Mouse (Mus musculus) forebrain, embryonic 10.5 days (tissue): ENCODE data around the gene Myo1a. TPM values are rescaled to one million over a fixed set of nuclear protein-coding genes. Genes with fewer than 3 reads are reported as not detected.

Source experiments
- DNase-seq: peaks from one replicate; pipeline ENCODE4 v3.0.0-alpha.2; 2017; ENCODE audit warnings: low spot score; ENCODE audit errors: extremely low spot score
- H3K27ac ChIP-seq: fragments of 300-500 bp; sonication (generic); 2 replicates; pipeline ENCODE4 v1.5.1; 2016; ENCODE audit warnings: mild to moderate bottlenecking
- H3K27me3 ChIP-seq: fragments of 300-500 bp; sonication (generic); 2 replicates; pipeline ENCODE4 v1.6.1; 2016; ENCODE audit warnings: mild to moderate bottlenecking; ENCODE audit not compliant: poor library complexity, severe bottlenecking
- H3K36me3 ChIP-seq: fragments of 300-500 bp; sonication (generic); replicated peaks from 2 replicates; pipeline ENCODE4 v1.6.1; 2016; ENCODE audit warnings: mild to moderate bottlenecking, moderate library complexity
- H3K4me1 ChIP-seq: fragments of 300-500 bp; sonication (generic); 2 replicates; pipeline ENCODE4 v1.6.1; 2016
- H3K4me3 ChIP-seq: fragments of 300-500 bp; sonication (generic); 2 replicates; pipeline ENCODE4 v1.5.1; 2016; ENCODE audit warnings: mild to moderate bottlenecking, moderate library complexity
- H3K9me3 ChIP-seq: fragments of 300-500 bp; sonication (generic); 2 replicates; pipeline ENCODE4 v1.6.1; 2016; ENCODE audit warnings: mild to moderate bottlenecking, moderate library complexity
- WGBS: fragments of 180-500 bp; shearing (Covaris S2); methylation state at CpG from one replicate; pipeline ENCODE4 v1.1.7; 2016; 5-methylcytosine and 5-hydroxymethylcytosine counted together
- polyA plus RNA-seq: library from polyadenylated mRNA; unstranded; fragments of >200 nt; fragmentation: Nextera tagmentation; extraction: Ambion mirVana; gene quantifications from 2 replicates; pipeline ENCODE4 v1.2.1, GENCODE M21; 2016

Gene Myo1a
- polyA plus RNA-seq, 1 experiment from 2014 or later: 0.40 TPM

GRCm38 (mm10) chr10:127666501-127667268 is 38.3 kb upstream of the Myo1a start, which contains the start of gene Nemp1:
TSS of gene Nemp1 (plus strand) at chr10:127666901.
- no peaks in the 10 kb centered on the region for H3K9me3 ChIP-seq
- WGBS: under 1% methylated on average over 69 of the region's 73 CpGs
- peaks cover 18% of the 10 kb centered on the region for H3K36me3 ChIP-seq
- peak; percentile 76 for DNase-seq
- H3K27ac ChIP-seq: peak within 1 kb of the TSS; percentile 89
- H3K4me3 ChIP-seq: peak within 1 kb of the TSS; percentile 61
- H3K27me3 ChIP-seq: peaks cover 81% of the 10 kb centered on the region
- H3K4me1 ChIP-seq: peaks cover 79% of the 10 kb centered on the region

DNA sequence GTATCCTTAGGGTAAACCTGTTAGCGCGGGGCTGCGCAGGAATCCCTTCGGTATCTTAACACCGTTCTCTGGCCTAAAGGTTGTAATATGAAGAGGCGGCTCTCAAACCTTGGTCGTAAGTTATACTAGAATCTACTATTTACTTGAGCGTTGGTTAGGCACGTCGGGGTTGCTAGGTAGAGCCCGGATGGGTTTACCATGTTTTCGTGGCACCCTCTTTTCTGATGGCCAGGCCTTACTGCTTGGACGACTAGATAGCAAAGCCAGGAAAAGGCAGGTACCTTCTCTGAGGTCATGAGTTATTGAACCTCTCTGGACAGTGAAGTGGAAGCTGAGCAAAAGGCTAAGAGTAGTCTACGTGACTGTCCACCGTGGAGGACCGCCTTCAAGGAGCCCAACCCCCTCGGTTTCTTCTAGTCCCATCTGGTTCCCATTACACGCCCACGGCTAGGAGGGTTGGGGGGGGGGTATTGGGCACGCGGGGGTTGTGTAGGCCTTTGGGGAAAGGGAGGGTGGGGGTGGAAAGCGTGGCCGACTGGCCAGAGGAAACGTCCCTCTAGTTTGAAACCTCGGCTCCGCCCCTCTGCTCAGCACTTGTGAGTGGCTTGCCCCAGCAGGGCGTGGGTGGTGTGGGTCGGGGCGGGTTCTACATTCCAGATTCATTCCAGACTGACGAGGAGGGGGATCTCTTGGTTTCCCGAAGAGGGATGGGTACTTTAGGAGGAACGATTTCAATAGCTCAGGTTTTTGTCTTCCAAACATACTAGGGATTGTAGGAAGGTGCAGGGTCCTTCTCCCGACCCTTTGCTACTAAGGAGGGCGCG is 37.5 kb upstream of the Myo1a start:
- peak; percentile 70 for DNase-seq
- 2% methylated on average over 35 of the region's 35 CpGs for WGBS

DNA sequence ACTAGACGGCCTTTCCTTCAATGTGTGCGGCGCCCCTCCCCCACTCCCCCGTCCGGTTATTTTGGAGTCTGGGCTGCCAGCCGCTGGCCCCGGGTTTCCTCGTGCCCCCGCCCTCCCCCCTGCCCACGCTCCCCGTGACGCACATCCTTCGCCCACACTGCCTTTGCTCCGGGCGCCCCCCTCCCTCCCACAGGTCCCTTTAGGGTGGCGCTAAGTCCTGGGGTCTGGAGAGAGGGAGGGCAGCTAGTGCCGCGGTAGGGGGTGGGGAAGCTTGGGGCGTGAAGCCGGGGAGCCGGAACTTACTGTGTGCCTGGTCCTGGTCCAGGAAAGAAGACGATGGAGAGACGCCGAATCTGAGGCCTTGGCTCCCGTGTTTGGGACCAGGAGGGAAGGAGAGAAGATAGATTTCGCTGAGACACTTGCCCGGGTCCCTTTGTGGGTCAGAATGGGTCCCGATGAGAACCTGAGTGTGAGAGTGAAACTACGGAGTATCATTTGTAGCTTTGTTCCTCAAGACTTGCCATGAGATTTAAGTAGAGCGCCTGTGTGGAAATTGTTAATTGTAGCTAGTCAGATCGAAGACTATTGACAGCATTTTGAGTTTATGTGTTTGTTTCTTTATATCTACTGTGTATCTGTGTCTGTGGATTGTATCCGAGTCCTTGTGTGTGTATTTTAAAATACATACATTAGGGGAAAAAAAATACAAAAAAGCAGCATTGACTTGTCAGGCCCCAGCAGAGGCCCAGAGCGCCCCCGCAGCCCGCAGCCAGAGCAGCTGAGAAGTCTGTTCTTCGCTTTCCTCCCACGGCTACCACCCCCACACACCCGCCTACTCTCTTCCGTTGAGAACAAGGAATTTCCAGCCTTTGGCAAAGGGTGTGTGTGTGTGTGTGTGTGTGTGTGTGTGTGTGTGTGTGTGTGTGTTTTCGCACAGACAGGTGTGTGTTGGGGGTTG is 36.6 kb upstream of the Myo1a start, which contains the start of gene Nab2:
TSS of gene Nab2 (minus strand) at position 476 of the 958 bp plus-strand sequence.
- 2% methylated on average over 40 of the region's 40 CpGs for WGBS
- Histone ChIP-seq H3K27me3 (peaks cover 64% of the 10 kb centered on the region), H3K36me3 (peaks cover 15% of the 10 kb centered on the region), H3K27ac (peak within 1 kb of the TSS; percentile 89), H3K9me3 (no peaks in the 10 kb centered on the region), H3K4me1 (peaks cover 62% of the 10 kb centered on the region), H3K4me3 (peak within 1 kb of the TSS; percentile 61)
- DNase-seq: no peak

More for the DNA sequence above, 37.5 kb upstream of the Myo1a start:
- H3K4me3 ChIP-seq: peak overlapping the region; percentile 61
- H3K27me3 ChIP-seq: peaks cover 73% of the 10 kb centered on the region
- H3K4me1 ChIP-seq: peaks cover 71% of the 10 kb centered on the region
- peaks cover 18% of the 10 kb centered on the region for H3K36me3 ChIP-seq
- H3K27ac ChIP-seq: peak overlapping the region; percentile 89
- H3K9me3 ChIP-seq: no peaks in the 10 kb centered on the region

DNA sequence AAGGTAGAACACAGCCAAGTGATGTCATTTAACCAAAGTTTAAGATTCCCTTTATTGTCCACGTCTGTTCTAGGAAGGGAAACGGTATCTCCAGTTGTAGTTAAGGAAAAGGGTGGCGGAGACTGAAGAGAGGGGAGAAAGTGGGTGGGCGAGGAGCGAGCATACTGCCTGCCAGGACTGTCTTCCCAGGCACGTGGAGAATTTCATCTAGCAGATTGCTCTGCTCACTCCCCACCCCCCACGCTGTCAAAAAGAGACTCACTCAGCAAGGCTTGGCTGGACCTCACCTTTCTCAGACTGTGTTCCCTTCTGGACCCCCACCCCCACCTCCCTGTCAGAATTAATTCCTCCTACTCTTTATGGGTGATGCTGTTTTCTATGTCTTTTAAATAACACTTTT is 35.8 kb upstream of the Myo1a start:
- Histone ChIP-seq H3K27ac (0 out of 2 replicates have a peak overlapping the region, but pooled peaks have one; percentile 89), H3K9me3 (no peaks in the 10 kb centered on the region), H3K4me3 (peak overlapping the region; percentile 61; the same call in 1 of the 2 replicates), H3K4me1 (peaks cover 54% of the 10 kb centered on the region), H3K27me3 (peaks cover 56% of the 10 kb centered on the region), H3K36me3 (peaks cover 7% of the 10 kb centered on the region)
- WGBS: 25% methylated on average over 7 of the region's 7 CpGs
- DNase-seq: no peak

- Histone ChIP-seq H3K27ac (no peak overlapping the region), H3K9me3 (no peaks in the 10 kb centered on the region), H3K36me3 (no peaks in the 10 kb centered on the region), H3K27me3 (peaks cover 46% of the 10 kb centered on the region), H3K4me3 (no peak overlapping the region), H3K4me1 (peaks cover 44% of the 10 kb centered on the region)
- DNase-seq: no peak
- WGBS: 92% methylated on average over 2 of the region's 2 CpGs
Measured at GRCm38 (mm10) chr10:127670185-127670584, 34.8 kb upstream of the Myo1a start.

DNA sequence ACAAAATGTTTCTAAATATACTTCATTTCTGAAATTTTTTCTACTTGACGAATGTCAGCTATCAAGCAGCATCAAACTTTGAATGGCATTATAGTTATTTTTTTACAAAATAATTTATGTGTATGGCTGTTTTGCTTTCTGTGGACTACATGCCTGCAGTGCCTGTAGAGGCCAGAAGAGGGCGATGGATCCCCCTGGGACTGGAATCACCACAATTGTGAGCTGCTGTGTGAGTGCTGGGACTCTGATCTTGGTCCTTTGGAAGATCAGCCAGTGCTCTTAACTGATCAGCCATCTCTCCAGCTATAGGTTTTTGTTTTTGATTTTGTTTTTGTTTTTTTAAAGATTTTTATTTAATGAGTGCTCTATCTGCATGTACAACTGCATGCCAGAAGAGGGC is 33.7 kb upstream of the Myo1a start:
- H3K27me3 ChIP-seq: peaks cover 35% of the 10 kb centered on the region
- 49% methylated on average over 2 of the region's 2 CpGs for WGBS
- no peak for DNase-seq
- no peak overlapping the region for H3K4me3 ChIP-seq
- H3K4me1 ChIP-seq: peaks cover 33% of the 10 kb centered on the region
- no peak overlapping the region for H3K27ac ChIP-seq
- H3K9me3 ChIP-seq: no peaks in the 10 kb centered on the region
- no peaks in the 10 kb centered on the region for H3K36me3 ChIP-seq

- WGBS: 88% methylated on average over 6 of the region's 6 CpGs
- Histone ChIP-seq H3K27ac (no peak overlapping the region), H3K4me3 (no peak overlapping the region), H3K27me3 (peaks cover 6% of the 10 kb centered on the region), H3K9me3 (no peaks in the 10 kb centered on the region), H3K4me1 (peaks cover 26% of the 10 kb centered on the region), H3K36me3 (no peaks in the 10 kb centered on the region)
- DNase-seq: no peak
Measured at GRCm38 (mm10) chr10:127674046-127674655, 30.8 kb upstream of the Myo1a start.

GRCm38 (mm10) chr10:127674794-127675522 is 30.0 kb upstream of the Myo1a start:
- Histone ChIP-seq H3K4me3 (no peak overlapping the region), H3K36me3 (no peaks in the 10 kb centered on the region), H3K27ac (no peak overlapping the region), H3K27me3 (no peaks in the 10 kb centered on the region; the same call in 1 of the 2 replicates), H3K4me1 (peaks cover 23% of the 10 kb centered on the region), H3K9me3 (no peaks in the 10 kb centered on the region)
- WGBS: 91% methylated on average over 8 of the region's 8 CpGs
- DNase-seq: peak; percentile 54

GRCm38 (mm10) chr10:127675859-127676398 is 29.0 kb upstream of the Myo1a start:
- Histone ChIP-seq H3K36me3 (peaks cover 2% of the 10 kb centered on the region; the same call in 1 of the 2 replicates), H3K27me3 (no peaks in the 10 kb centered on the region), H3K27ac (peak overlapping the region; percentile 72), H3K4me3 (peak overlapping the region; percentile 88), H3K4me1 (peaks cover 23% of the 10 kb centered on the region), H3K9me3 (no peaks in the 10 kb centered on the region)
- DNase-seq: no peak
- WGBS: 52% methylated on average over 5 of the region's 5 CpGs

GRCm38 (mm10) chr10:127676691-127677548 is 28.1 kb upstream of the Myo1a start:
- DNase-seq: peak; percentile 95
- H3K27me3 ChIP-seq: no peaks in the 10 kb centered on the region
- WGBS: under 1% methylated on average over 71 of the region's 71 CpGs
- H3K4me1 ChIP-seq: peaks cover 23% of the 10 kb centered on the region
- H3K27ac ChIP-seq: peak overlapping the region; percentile 91
- H3K36me3 ChIP-seq: peaks cover 8% of the 10 kb centered on the region; the same call in 1 of the 2 replicates
- H3K4me3 ChIP-seq: peak overlapping the region; percentile 88
- no peaks in the 10 kb centered on the region for H3K9me3 ChIP-seq
